ENCODE assay signal across 8 mouse cellular contexts in the genomic region with DNA sequence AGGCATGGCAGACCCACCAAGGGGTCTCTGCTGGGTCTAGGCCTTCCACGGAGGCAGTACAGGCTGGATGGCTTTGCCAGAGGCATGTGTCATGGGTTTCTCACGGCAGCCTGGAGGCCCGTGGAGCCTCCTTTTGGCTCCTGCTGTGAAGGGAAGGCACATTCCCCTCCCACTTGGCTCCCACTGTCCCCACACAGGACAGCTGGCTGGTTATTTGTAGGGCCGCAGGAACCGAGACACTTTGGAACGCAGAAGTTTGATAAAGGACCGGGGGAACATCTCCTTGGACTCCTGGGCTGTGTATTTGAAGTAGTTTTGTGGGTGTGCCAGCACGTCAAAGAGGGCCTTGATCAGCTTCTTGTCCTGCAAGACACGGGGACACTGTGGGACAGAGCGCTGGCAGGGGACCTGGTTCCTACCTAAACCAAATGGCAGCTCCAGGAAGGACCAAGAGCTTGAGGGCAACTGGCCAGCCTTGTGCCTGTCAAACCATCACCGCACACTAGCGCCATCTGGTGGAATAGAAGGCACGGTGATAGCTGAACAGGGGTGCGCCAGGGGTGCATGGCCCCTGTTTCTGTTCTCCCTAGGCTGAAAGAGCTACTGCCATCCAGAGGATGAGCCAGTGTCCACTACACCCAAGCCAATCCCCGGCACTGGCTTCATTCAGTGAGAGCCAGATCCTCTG. TPM values are rescaled to one million over a fixed set of nuclear protein-coding genes. Genes with fewer than 3 reads are reported as not detected.
DNase-seq lines count a peak whose midpoint lies in the region; ATAC-seq and TF ChIP-seq lines count a peak whose summit lies in the region.

No protein-coding gene starts in this region.

- H3K4me3 ChIP-seq in heart, embryonic 11.5 days (ENCODE audit: low read depth, low read length) = no peak overlapping the region
- no peak overlapping the region for H3K4me3 ChIP-seq in embryonic facial prominence, embryonic 11.5 days (ENCODE audit: low read depth, low read length)
- H3K4me3 ChIP-seq in hindbrain, postnatal 0 days (ENCODE audit: low read length) = no peak overlapping the region
- no peak overlapping the region for H3K4me3 ChIP-seq in midbrain, embryonic 14.5 days (replicated peaks; ENCODE audit: low read depth, low read length)

- WGBS in heart, embryonic 11.5 days (ENCODE audit: insufficient replicate concordance) = 44% methylated on average over 15 of the region's 15 CpGs
- 48% methylated on average over 15 of the region's 15 CpGs for WGBS in embryonic facial prominence, embryonic 11.5 days
- 44% methylated on average over 15 of the region's 15 CpGs for WGBS in hindbrain, postnatal 0 days
- 56% methylated on average over 15 of the region's 15 CpGs for WGBS in midbrain, embryonic 14.5 days

- H3K36me3 ChIP-seq in heart, embryonic 11.5 days (ENCODE audit: control insufficient read depth, insufficient read depth, low read length) = no peaks in the 10 kb centered on the region
- no peaks in the 10 kb centered on the region; the same call in 1 of the 2 replicates for H3K36me3 ChIP-seq in embryonic facial prominence, embryonic 11.5 days (replicated peaks; ENCODE audit: control insufficient read depth, insufficient read depth, low read depth, low read length)
- no peaks in the 10 kb centered on the region for H3K36me3 ChIP-seq in hindbrain, postnatal 0 days (ENCODE audit: insufficient read depth, low read length)
- H3K36me3 ChIP-seq in midbrain, embryonic 14.5 days (ENCODE audit: control insufficient read depth, insufficient read depth, low read length) = no peaks in the 10 kb centered on the region

- no peak overlapping the region for H3K9ac ChIP-seq in heart, embryonic 11.5 days (ENCODE audit: low read depth, low read length)
- H3K9ac ChIP-seq in embryonic facial prominence, embryonic 11.5 days (replicated peaks; ENCODE audit: low read length) = no peak overlapping the region
- H3K9ac ChIP-seq in hindbrain, postnatal 0 days (replicated peaks; ENCODE audit: low read length) = no peak overlapping the region
- no peak overlapping the region for H3K9ac ChIP-seq in midbrain, embryonic 14.5 days (replicated peaks; ENCODE audit: low read length)

- H3K9me3 ChIP-seq in heart, embryonic 11.5 days (replicated peaks; ENCODE audit: control insufficient read depth, low read length) = no peaks in the 10 kb centered on the region
- no peaks in the 10 kb centered on the region for H3K9me3 ChIP-seq in embryonic facial prominence, embryonic 11.5 days (replicated peaks; ENCODE audit: control insufficient read depth, low read length)
- H3K9me3 ChIP-seq in hindbrain, postnatal 0 days (ENCODE audit: low read length) = no peaks in the 10 kb centered on the region
- H3K9me3 ChIP-seq in midbrain, embryonic 14.5 days (ENCODE audit: control insufficient read depth, low read length) = no peaks in the 10 kb centered on the region

- DNase-seq in heart, adult 18-20 months = peak; percentile 77 to 86
- peak; percentile 88 for DNase-seq in adrenal gland, postnatal 14 days
- DNase-seq in embryonic facial prominence, embryonic 11.5 days (ENCODE audit: low spot score) = peak; percentile 77
- peak; percentile 81 for DNase-seq in hindbrain, postnatal 0 days (ENCODE audit: low spot score)
- peak; percentile 40 to 51 for DNase-seq in left cerebral cortex, postnatal 36 days (ENCODE audit: low spot score in 2 of 2)
- DNase-seq in midbrain, embryonic 14.5 days = peak; percentile 81
- DNase-seq in spleen, postnatal 10 days (ENCODE audit: low spot score in 2 of 2) = peak; percentile 81 to 89

- no peak for ATAC-seq in heart, embryonic 11.5 days (replicated peaks; ENCODE audit: insufficient number of reproducible peaks, low FRiP score, low TSS enrichment)
- ATAC-seq in embryonic facial prominence, embryonic 11.5 days (replicated peaks; ENCODE audit: insufficient number of reproducible peaks, low FRiP score, low TSS enrichment, low read depth) = no peak; the same call in 1 of the 2 replicates
- ATAC-seq in hindbrain, postnatal 0 days = peak; percentile 70; the same call in 1 of the 2 replicates
- ATAC-seq in midbrain, embryonic 14.5 days (ENCODE audit: low FRiP score, low TSS enrichment) = no peak; the same call in 1 of the 2 replicates

- no peak overlapping the region for H3K4me2 ChIP-seq in heart, embryonic 11.5 days
- no peak overlapping the region for H3K4me2 ChIP-seq in embryonic facial prominence, embryonic 11.5 days (ENCODE audit: low read depth, low read length)
- H3K4me2 ChIP-seq in hindbrain, postnatal 0 days (ENCODE audit: low read depth, low read length) = no peak overlapping the region
- no peak overlapping the region for H3K4me2 ChIP-seq in midbrain, embryonic 14.5 days (ENCODE audit: low read length)

- TF ChIP-seq CTCF in hindbrain, postnatal 0 days (IDR thresholded peaks at IDR 0.05; ENCODE audit: low read depth) = peak; percentile 89

- H3K4me1 ChIP-seq in heart, embryonic 11.5 days (ENCODE audit: control insufficient read depth, insufficient read depth, low read length) = no peaks in the 10 kb centered on the region
- no peaks in the 10 kb centered on the region for H3K4me1 ChIP-seq in embryonic facial prominence, embryonic 11.5 days (ENCODE audit: control insufficient read depth, insufficient read depth, low read length)
- no peaks in the 10 kb centered on the region for H3K4me1 ChIP-seq in hindbrain, postnatal 0 days (ENCODE audit: insufficient read depth, low read length)
- H3K4me1 ChIP-seq in midbrain, embryonic 14.5 days (ENCODE audit: control insufficient read depth, insufficient read depth, low read length) = no peaks in the 10 kb centered on the region

- no peaks in the 10 kb centered on the region for H3K27me3 ChIP-seq in heart, embryonic 11.5 days (ENCODE audit: control insufficient read depth, insufficient read depth, low read length)
- H3K27me3 ChIP-seq in embryonic facial prominence, embryonic 11.5 days (ENCODE audit: control insufficient read depth, insufficient read depth, low read length) = no peaks in the 10 kb centered on the region
- H3K27me3 ChIP-seq in hindbrain, postnatal 0 days (ENCODE audit: insufficient read depth, low read length) = no peaks in the 10 kb centered on the region
- no peaks in the 10 kb centered on the region for H3K27me3 ChIP-seq in midbrain, embryonic 14.5 days (ENCODE audit: control insufficient read depth, insufficient read depth, low read length)

- intact Hi-C loops in left cerebral cortex, postnatal 36 days (cut with DNase I) = no loop called here

- no peak overlapping the region for H3K27ac ChIP-seq in heart, embryonic 11.5 days (ENCODE audit: low read depth, low read length)
- no peak overlapping the region for H3K27ac ChIP-seq in embryonic facial prominence, embryonic 11.5 days (replicated peaks; ENCODE audit: low read depth, low read length)
- no peak overlapping the region for H3K27ac ChIP-seq in hindbrain, postnatal 0 days
- no peak overlapping the region for H3K27ac ChIP-seq in midbrain, embryonic 14.5 days (replicated peaks; ENCODE audit: low read depth, low read length)

RNA-seq across cellular contexts. Expression of gene Ttll12, which starts 12.3 kb away (rescaled TPM):
- total RNA-seq in heart, adult 18-20 months (2021) = 1 to 10 TPM; 6.0 TPM
- polyA plus RNA-seq in heart, embryonic 11.5 days (2014; fragmentation: Nextera tagmentation; extraction: Ambion mirVana) = 30.4 and 31.1 TPM in 2 replicates
- total RNA-seq in adrenal gland, postnatal 14 days (2021) = 22.3 and 22.6 TPM in 2 replicates
- polyA plus RNA-seq in embryonic facial prominence, embryonic 11.5 days (2014; fragmentation: Nextera tagmentation; extraction: Ambion mirVana) = 48.6 and 54.4 TPM in 2 replicates
- total RNA-seq in hindbrain, postnatal 0 days (2014; rRNA removed) = 56.9 and 60.6 TPM in 2 replicates
- 31.3 and 32.6 TPM in 2 replicates for polyA plus RNA-seq in hindbrain, postnatal 0 days (2015; fragmentation: Nextera tagmentation; extraction: Ambion mirVana)
- total RNA-seq in left cerebral cortex, postnatal 36 days (2021) = 10 to 100 TPM; 11.7 to 13.8 TPM
- polyA plus RNA-seq in midbrain, embryonic 14.5 days (2014; fragmentation: Nextera tagmentation; extraction: Ambion mirVana) = 47.2 and 50.7 TPM in 2 replicates

RNA-seq across cellular contexts. Expression of gene Mcat, which starts 43.7 kb away (rescaled TPM):
- total RNA-seq in heart, adult 18-20 months (2021) = 10 to 100 TPM; 45.0 to 47.3 TPM
- 28.3 and 30.3 TPM in 2 replicates for polyA plus RNA-seq in heart, embryonic 11.5 days (2014; fragmentation: Nextera tagmentation; extraction: Ambion mirVana)
- total RNA-seq in adrenal gland, postnatal 14 days (2021) = 34.6 and 41.1 TPM in 2 replicates
- polyA plus RNA-seq in embryonic facial prominence, embryonic 11.5 days (2014; fragmentation: Nextera tagmentation; extraction: Ambion mirVana) = 40.3 and 42.5 TPM in 2 replicates
- 50.1 and 54.2 TPM in 2 replicates for total RNA-seq in hindbrain, postnatal 0 days (2014; rRNA removed)
- polyA plus RNA-seq in hindbrain, postnatal 0 days (2015; fragmentation: Nextera tagmentation; extraction: Ambion mirVana) = 35.2 and 36.9 TPM in 2 replicates
- total RNA-seq in left cerebral cortex, postnatal 36 days (2021) = 10 to 100 TPM; 27.5 to 33.5 TPM
- 30.3 and 36.2 TPM in 2 replicates for polyA plus RNA-seq in midbrain, embryonic 14.5 days (2014; fragmentation: Nextera tagmentation; extraction: Ambion mirVana)

RNA-seq across cellular contexts. Expression of gene Tspo, which starts 43.9 kb away (rescaled TPM):
- total RNA-seq in heart, adult 18-20 months (2021) = 10 to 100 TPM; 66.2 to 75.9 TPM
- 129 and 136 TPM in 2 replicates for polyA plus RNA-seq in heart, embryonic 11.5 days (2014; fragmentation: Nextera tagmentation; extraction: Ambion mirVana)
- 344 and 362 TPM in 2 replicates for total RNA-seq in adrenal gland, postnatal 14 days (2021)
- 24.7 and 32.5 TPM in 2 replicates for polyA plus RNA-seq in embryonic facial prominence, embryonic 11.5 days (2014; fragmentation: Nextera tagmentation; extraction: Ambion mirVana)
- 5.0 and 9.6 TPM in 2 replicates for total RNA-seq in hindbrain, postnatal 0 days (2014; rRNA removed)
- polyA plus RNA-seq in hindbrain, postnatal 0 days (2015; fragmentation: Nextera tagmentation; extraction: Ambion mirVana) = 17.1 and 17.3 TPM in 2 replicates
- 1 to 10 TPM; 4.5 to 5.7 TPM for total RNA-seq in left cerebral cortex, postnatal 36 days (2021)
- 3.4 and 12.2 TPM in 2 replicates for polyA plus RNA-seq in midbrain, embryonic 14.5 days (2014; fragmentation: Nextera tagmentation; extraction: Ambion mirVana)
